Mouse (Mus musculus): Measurements from ENCODE around the gene Mob3c. TPM values are rescaled to one million over a fixed set of nuclear protein-coding genes. Genes with fewer than 3 reads are reported as not detected.

Gene Mob3c
- polyA plus RNA-seq, 1 experiment, result 34.5 TPM

GRCm38 (mm10) chr4:115839956-115840355 is 12.1 kb downstream of the Mob3c start:
- H3K4me3 ChIP-seq (ENCODE audit: extremely low read depth, insufficient read depth, insufficient read length), result peak overlapping the region; percentile 78; the same call in 1 of the 2 replicates
- H3K27ac ChIP-seq (ENCODE audit: insufficient read depth, low read length), result no peak overlapping the region
- WGBS, result 72% methylated on average over 4 of the region's 4 CpGs
- H3K4me1 ChIP-seq (ENCODE audit: control insufficient read depth, insufficient read depth, insufficient read length), result peaks cover 5% of the 10 kb centered on the region; the same call in 1 of the 2 replicates
- H3K27me3 ChIP-seq (ENCODE audit: control insufficient read depth, insufficient read depth, low read length), result no peaks in the 10 kb centered on the region
- peaks cover 5% of the 10 kb centered on the region for H3K36me3 ChIP-seq (ENCODE audit: control insufficient read depth, insufficient read depth, low read length)
- TF ChIP-seq POLR2A (IDR thresholded peaks at IDR 0.05; ENCODE audit: low read depth, low read length), result no peak
- TF ChIP-seq CTCF (IDR thresholded peaks at IDR 0.05; ENCODE audit: extremely low read depth, insufficient read depth, insufficient read length, insufficient replicate concordance), result no peak
- no peak for DNase-seq (ENCODE audit: low read depth in 1 of 2, low spot score in 2 of 2)

GRCm38 (mm10) chr4:115840842-115841241 is 12.9 kb downstream of the Mob3c start:
- no peak overlapping the region for H3K27ac ChIP-seq (ENCODE audit: insufficient read depth, low read length)
- peaks cover 5% of the 10 kb centered on the region; the same call in 1 of the 2 replicates for H3K4me1 ChIP-seq (ENCODE audit: control insufficient read depth, insufficient read depth, insufficient read length)
- WGBS, result 89% methylated on average over 4 of the region's 4 CpGs
- peaks cover 1% of the 10 kb centered on the region; the same call in 1 of the 2 replicates for H3K36me3 ChIP-seq (ENCODE audit: control insufficient read depth, insufficient read depth, low read length)
- DNase-seq (ENCODE audit: low read depth in 1 of 2, low spot score in 2 of 2), result no peak
- no peak overlapping the region for H3K4me3 ChIP-seq (ENCODE audit: extremely low read depth, insufficient read depth, insufficient read length)
- TF ChIP-seq POLR2A (IDR thresholded peaks at IDR 0.05; ENCODE audit: low read depth, low read length), result no peak
- no peak for TF ChIP-seq CTCF (IDR thresholded peaks at IDR 0.05; ENCODE audit: extremely low read depth, insufficient read depth, insufficient read length, insufficient replicate concordance)
- H3K27me3 ChIP-seq (ENCODE audit: control insufficient read depth, insufficient read depth, low read length), result no peaks in the 10 kb centered on the region

GRCm38 (mm10) chr4:115846656-115847055 is 18.8 kb downstream of the Mob3c start:
- no peak for TF ChIP-seq POLR2A (IDR thresholded peaks at IDR 0.05; ENCODE audit: low read depth, low read length)
- no peak for TF ChIP-seq CTCF (IDR thresholded peaks at IDR 0.05; ENCODE audit: extremely low read depth, insufficient read depth, insufficient read length, insufficient replicate concordance)
- 88% methylated on average over 2 of the region's 2 CpGs for WGBS
- H3K27me3 ChIP-seq (ENCODE audit: control insufficient read depth, insufficient read depth, low read length), result no peaks in the 10 kb centered on the region
- H3K36me3 ChIP-seq (ENCODE audit: control insufficient read depth, insufficient read depth, low read length), result peaks cover 19% of the 10 kb centered on the region
- no peak overlapping the region for H3K4me3 ChIP-seq (ENCODE audit: extremely low read depth, insufficient read depth, insufficient read length)
- H3K27ac ChIP-seq (ENCODE audit: insufficient read depth, low read length), result no peak overlapping the region
- no peak for DNase-seq (ENCODE audit: low read depth in 1 of 2, low spot score in 2 of 2)
- H3K4me1 ChIP-seq (ENCODE audit: control insufficient read depth, insufficient read depth, insufficient read length), result peaks cover 11% of the 10 kb centered on the region; the same call in 1 of the 2 replicates

GRCm38 (mm10) chr4:115847377-115847776 is 19.5 kb downstream of the Mob3c start:
- Histone ChIP-seq H3K27ac (ENCODE audit: insufficient read depth, low read length) (peak overlapping the region; percentile 68), H3K36me3 (ENCODE audit: control insufficient read depth, insufficient read depth, low read length) (peaks cover 21% of the 10 kb centered on the region), H3K4me3 (ENCODE audit: extremely low read depth, insufficient read depth, insufficient read length) (no peak overlapping the region), H3K27me3 (ENCODE audit: control insufficient read depth, insufficient read depth, low read length) (no peaks in the 10 kb centered on the region), H3K4me1 (ENCODE audit: control insufficient read depth, insufficient read depth, insufficient read length) (peaks cover 11% of the 10 kb centered on the region; the same call in 1 of the 2 replicates)
- no peak for DNase-seq (ENCODE audit: low read depth in 1 of 2, low spot score in 2 of 2)
- WGBS, result 9% methylated on average over 5 of the region's 5 CpGs
- TF ChIP-seq POLR2A (IDR thresholded peaks at IDR 0.05; ENCODE audit: low read depth, low read length), result no peak
- TF ChIP-seq CTCF (IDR thresholded peaks at IDR 0.05; ENCODE audit: extremely low read depth, insufficient read depth, insufficient read length, insufficient replicate concordance), result no peak

GRCm38 (mm10) chr4:115848083-115848482 is 20.2 kb downstream of the Mob3c start:
- no peaks in the 10 kb centered on the region for H3K27me3 ChIP-seq (ENCODE audit: control insufficient read depth, insufficient read depth, low read length)
- WGBS, result 79% methylated on average over 1 of the region's 1 CpGs
- no peak for TF ChIP-seq POLR2A (IDR thresholded peaks at IDR 0.05; ENCODE audit: low read depth, low read length)
- no peak for TF ChIP-seq CTCF (IDR thresholded peaks at IDR 0.05; ENCODE audit: extremely low read depth, insufficient read depth, insufficient read length, insufficient replicate concordance)
- H3K27ac ChIP-seq (ENCODE audit: insufficient read depth, low read length), result peak overlapping the region; percentile 16; the same call in 1 of the 2 replicates
- H3K4me3 ChIP-seq (ENCODE audit: extremely low read depth, insufficient read depth, insufficient read length), result no peak overlapping the region
- no peak for DNase-seq (ENCODE audit: low read depth in 1 of 2, low spot score in 2 of 2)
- peaks cover 11% of the 10 kb centered on the region; the same call in 1 of the 2 replicates for H3K4me1 ChIP-seq (ENCODE audit: control insufficient read depth, insufficient read depth, insufficient read length)
- H3K36me3 ChIP-seq (ENCODE audit: control insufficient read depth, insufficient read depth, low read length), result peaks cover 19% of the 10 kb centered on the region

GRCm38 (mm10) chr4:115848990-115849677 is 21.2 kb downstream of the Mob3c start:
- DNase-seq (ENCODE audit: low read depth in 1 of 2, low spot score in 2 of 2), result no peak
- TF ChIP-seq CTCF (IDR thresholded peaks at IDR 0.05; ENCODE audit: extremely low read depth, insufficient read depth, insufficient read length, insufficient replicate concordance), result no peak
- TF ChIP-seq POLR2A (IDR thresholded peaks at IDR 0.05; ENCODE audit: low read depth, low read length), result no peak
- H3K36me3 ChIP-seq (ENCODE audit: control insufficient read depth, insufficient read depth, low read length), result peaks cover 24% of the 10 kb centered on the region
- no peaks in the 10 kb centered on the region for H3K27me3 ChIP-seq (ENCODE audit: control insufficient read depth, insufficient read depth, low read length)
- WGBS, result 49% methylated on average over 8 of the region's 8 CpGs
- H3K27ac ChIP-seq (ENCODE audit: insufficient read depth, low read length), result peak overlapping the region; percentile 10; the same call in 1 of the 2 replicates
- no peak overlapping the region for H3K4me3 ChIP-seq (ENCODE audit: extremely low read depth, insufficient read depth, insufficient read length)
- peaks cover 11% of the 10 kb centered on the region; the same call in 1 of the 2 replicates for H3K4me1 ChIP-seq (ENCODE audit: control insufficient read depth, insufficient read depth, insufficient read length)

- TF ChIP-seq CTCF (IDR thresholded peaks at IDR 0.05; ENCODE audit: extremely low read depth, insufficient read depth, insufficient read length, insufficient replicate concordance) (no peak), POLR2A (IDR thresholded peaks at IDR 0.05; ENCODE audit: low read depth, low read length) (no peak)
- Histone ChIP-seq H3K4me3 (ENCODE audit: extremely low read depth, insufficient read depth, insufficient read length) (no peak overlapping the region), H3K27me3 (ENCODE audit: control insufficient read depth, insufficient read depth, low read length) (no peaks in the 10 kb centered on the region), H3K4me1 (ENCODE audit: control insufficient read depth, insufficient read depth, insufficient read length) (peaks cover 11% of the 10 kb centered on the region; the same call in 1 of the 2 replicates), H3K27ac (ENCODE audit: insufficient read depth, low read length) (no peak overlapping the region), H3K36me3 (ENCODE audit: control insufficient read depth, insufficient read depth, low read length) (peaks cover 25% of the 10 kb centered on the region)
- 87% methylated on average over 2 of the region's 2 CpGs for WGBS
- no peak for DNase-seq (ENCODE audit: low read depth in 1 of 2, low spot score in 2 of 2)
Measured at GRCm38 (mm10) chr4:115850111-115850510, 22.2 kb downstream of the Mob3c start.

Measured in spleen, adult 2 months (tissue).